Mouse (Mus musculus) C2C12 (cell line): ENCODE measurements around the gene Cmss1. TPM values are rescaled to one million over a fixed set of nuclear protein-coding genes. Genes with fewer than 3 reads are reported as not detected.

Experiments used
- H3K27me3 ChIP-seq: one replicate; pipeline ENCODE4 v1.6.1; 2011; ENCODE audit not compliant: control insufficient read depth, insufficient read depth, insufficient read length
- H3K36me3 ChIP-seq: one replicate; pipeline ENCODE4 v1.6.1; 2011; ENCODE audit not compliant: control insufficient read depth, insufficient read depth
- H3K4me3 ChIP-seq: one replicate; pipeline ENCODE4 v1.5.1; 2011; ENCODE audit warnings: mild to moderate bottlenecking, control low read depth; ENCODE audit not compliant: poor library complexity, insufficient read depth, severe bottlenecking
- H3K79me2 ChIP-seq: one replicate; pipeline ENCODE4 v1.6.1; 2011; ENCODE audit not compliant: control insufficient read depth, insufficient read depth
- H3K79me3 ChIP-seq: one replicate; pipeline ENCODE4 v1.6.1; 2011; ENCODE audit warnings: low read depth, control low read depth
- H3ac ChIP-seq: one replicate; pipeline ENCODE3; 2011; ENCODE audit warnings: low read depth; ENCODE audit not compliant: control insufficient read depth, insufficient read length
- CEBPB ChIP-seq: IDR thresholded peaks from one replicate; pipeline ENCODE4 v1.6.1; 2011; ENCODE audit warnings: low read depth, mild to moderate bottlenecking, control low read depth, moderate library complexity
- CTCF ChIP-seq: IDR thresholded peaks from one replicate; pipeline ENCODE4 v1.5.1; 2011; ENCODE audit not compliant: control insufficient read depth, insufficient read depth, insufficient read length
- FOSL1 ChIP-seq: IDR thresholded peaks from one replicate; pipeline ENCODE4 v1.8.0; 2011; ENCODE audit warnings: mild to moderate bottlenecking, low read length; ENCODE audit not compliant: poor library complexity, insufficient read depth, severe bottlenecking
- MAX ChIP-seq: IDR thresholded peaks from one replicate; pipeline ENCODE4 v1.6.1; 2011; ENCODE audit warnings: mild to moderate bottlenecking, control low read depth
- MYOD1 ChIP-seq: IDR thresholded peaks from one replicate; pipeline ENCODE4 v1.6.1; 2011; ENCODE audit warnings: low read depth; ENCODE audit not compliant: control insufficient read depth, insufficient read length
- MYOG ChIP-seq: IDR thresholded peaks from one replicate; pipeline ENCODE4 v1.6.1; 2011; ENCODE audit not compliant: control insufficient read depth, insufficient read length; ENCODE audit errors: extremely low read depth
- USF1 ChIP-seq: IDR thresholded peaks from one replicate; pipeline ENCODE4 v1.6.1; 2011; ENCODE audit warnings: low read depth, mild to moderate bottlenecking, control low read depth, moderate library complexity
- polyA plus RNA-seq: library from polyadenylated mRNA; unstranded; fragments of >200 nt; fragmentation: generic; extraction: Trizol; gene quantifications from one replicate; pipeline ENCODE4 v1.2.1, GENCODE M21; 2012; ENCODE audit warnings: missing spikeins

Cmss1 gene
- polyA plus RNA-seq, 1 experiment = 37.5 TPM

DNA sequence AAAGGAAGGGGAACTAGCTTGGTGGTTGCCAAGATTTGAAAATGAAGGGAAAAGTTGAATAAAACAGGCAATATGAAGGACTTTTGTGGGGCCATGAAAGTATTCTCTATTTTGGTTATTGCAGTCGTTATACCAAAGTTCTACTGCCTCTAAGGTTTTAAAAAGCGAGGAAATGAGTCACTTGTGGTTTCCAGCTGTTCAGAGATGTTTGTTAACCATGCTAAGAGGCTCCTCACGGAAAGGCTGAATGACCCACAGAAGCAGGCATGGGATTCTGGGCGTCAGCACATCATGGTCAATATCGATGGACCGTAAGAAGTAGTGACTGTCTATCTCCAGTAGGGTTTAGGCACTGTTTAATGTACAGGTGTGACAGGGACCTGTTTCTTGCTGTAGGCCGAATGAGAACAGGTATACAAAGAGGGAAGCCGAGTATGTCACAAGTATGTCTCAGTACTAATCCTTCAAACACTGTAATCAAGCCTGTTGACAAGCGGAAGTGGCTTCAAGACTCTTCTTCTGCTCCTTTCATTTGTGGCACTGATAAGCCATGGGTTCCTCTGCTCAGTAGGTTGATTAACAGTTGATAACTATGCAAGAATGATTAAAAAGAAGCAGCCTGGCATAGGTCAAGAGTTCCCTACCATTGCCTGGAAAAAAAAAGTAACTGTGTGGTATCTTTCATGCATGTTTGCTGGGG lies 227.9 kb downstream of the Cmss1 start:
- H3K4me3 ChIP-seq = no peak overlapping the region
- TF ChIP-seq CTCF (no peak), MAX (no peak), USF1 (no peak), CEBPB (no peak), MYOD1 (no peak), MYOG (no peak), FOSL1 (no peak)
- H3K36me3 ChIP-seq = no peaks in the 10 kb centered on the region
- H3K27me3 ChIP-seq = no peaks in the 10 kb centered on the region
- no peaks in the 10 kb centered on the region for H3K79me3 ChIP-seq
- no peak overlapping the region for H3ac ChIP-seq
- H3K79me2 ChIP-seq = no peaks in the 10 kb centered on the region

DNA sequence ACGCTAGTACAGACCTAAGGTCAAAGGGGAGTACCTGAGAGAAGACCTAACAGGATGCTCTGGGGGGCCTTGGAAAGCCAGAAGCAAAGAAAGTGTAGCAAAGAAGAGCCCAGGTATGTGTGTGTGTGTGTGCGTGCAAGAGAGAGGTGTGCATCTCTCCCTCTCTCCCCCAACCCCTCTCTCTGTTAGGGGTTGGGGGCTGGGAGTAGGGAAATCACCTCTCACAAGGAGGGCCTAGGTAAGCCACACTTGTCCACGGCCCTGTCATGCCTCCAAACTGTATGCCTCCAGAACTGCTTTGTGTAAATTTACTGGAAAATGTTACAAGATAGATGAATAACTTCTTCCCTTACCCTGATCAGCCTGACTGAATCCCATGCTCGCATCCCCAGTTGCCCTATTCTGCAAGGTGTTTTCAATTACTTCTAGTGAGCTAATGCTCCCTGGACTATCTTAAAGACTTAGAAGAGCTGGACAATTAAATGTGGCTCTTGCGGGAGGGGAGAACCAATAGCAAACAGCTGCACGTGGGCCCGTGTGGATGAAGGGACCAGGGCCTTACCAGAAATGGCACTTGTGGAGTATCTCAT lies 231.3 kb downstream of the Cmss1 start:
- H3ac ChIP-seq = no peak overlapping the region
- H3K4me3 ChIP-seq = no peak overlapping the region
- no peaks in the 10 kb centered on the region for H3K27me3 ChIP-seq
- TF ChIP-seq MYOD1 = no peak
- no peak for TF ChIP-seq USF1
- no peak for TF ChIP-seq CTCF
- TF ChIP-seq FOSL1 = no peak
- no peak for TF ChIP-seq MAX
- no peak for TF ChIP-seq MYOG
- no peak for TF ChIP-seq CEBPB
- no peaks in the 10 kb centered on the region for H3K79me3 ChIP-seq
- H3K79me2 ChIP-seq = no peaks in the 10 kb centered on the region
- no peaks in the 10 kb centered on the region for H3K36me3 ChIP-seq

DNA sequence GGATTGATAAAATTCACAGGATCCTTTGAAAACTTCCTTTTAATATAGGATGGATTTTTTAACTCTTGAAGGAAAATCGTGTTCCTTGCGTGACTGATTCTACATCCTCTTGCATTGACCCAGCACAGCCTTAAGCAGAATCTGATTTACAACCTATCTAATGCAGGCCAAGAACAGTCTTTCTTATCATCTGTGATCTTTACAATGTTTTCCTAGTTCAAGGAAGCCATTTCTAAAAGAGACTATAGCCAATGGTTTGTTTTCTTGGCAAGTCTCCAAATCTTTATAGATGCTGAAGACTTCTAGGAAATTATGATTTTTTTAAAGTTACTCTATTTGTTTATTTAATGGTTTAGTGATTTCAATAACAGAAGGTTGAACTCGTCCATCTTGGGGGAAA lies 234.5 kb downstream of the Cmss1 start:
- Histone ChIP-seq H3K4me3 (no peak overlapping the region), H3K36me3 (no peaks in the 10 kb centered on the region), H3K79me2 (no peaks in the 10 kb centered on the region), H3ac (no peak overlapping the region), H3K27me3 (no peaks in the 10 kb centered on the region), H3K79me3 (no peaks in the 10 kb centered on the region)
- TF ChIP-seq MYOD1 (no peak), USF1 (no peak), FOSL1 (no peak), MAX (no peak), CTCF (no peak), CEBPB (no peak), MYOG (no peak)

GRCm38 (mm10) chr16:57369846-57370496 lies 236.7 kb downstream of the Cmss1 start:
- no peaks in the 10 kb centered on the region for H3K79me3 ChIP-seq
- no peak overlapping the region for H3K4me3 ChIP-seq
- H3ac ChIP-seq = no peak overlapping the region
- no peaks in the 10 kb centered on the region for H3K79me2 ChIP-seq
- no peaks in the 10 kb centered on the region for H3K36me3 ChIP-seq
- H3K27me3 ChIP-seq = no peaks in the 10 kb centered on the region
- TF ChIP-seq CTCF (no peak), MYOD1 (no peak)

DNA sequence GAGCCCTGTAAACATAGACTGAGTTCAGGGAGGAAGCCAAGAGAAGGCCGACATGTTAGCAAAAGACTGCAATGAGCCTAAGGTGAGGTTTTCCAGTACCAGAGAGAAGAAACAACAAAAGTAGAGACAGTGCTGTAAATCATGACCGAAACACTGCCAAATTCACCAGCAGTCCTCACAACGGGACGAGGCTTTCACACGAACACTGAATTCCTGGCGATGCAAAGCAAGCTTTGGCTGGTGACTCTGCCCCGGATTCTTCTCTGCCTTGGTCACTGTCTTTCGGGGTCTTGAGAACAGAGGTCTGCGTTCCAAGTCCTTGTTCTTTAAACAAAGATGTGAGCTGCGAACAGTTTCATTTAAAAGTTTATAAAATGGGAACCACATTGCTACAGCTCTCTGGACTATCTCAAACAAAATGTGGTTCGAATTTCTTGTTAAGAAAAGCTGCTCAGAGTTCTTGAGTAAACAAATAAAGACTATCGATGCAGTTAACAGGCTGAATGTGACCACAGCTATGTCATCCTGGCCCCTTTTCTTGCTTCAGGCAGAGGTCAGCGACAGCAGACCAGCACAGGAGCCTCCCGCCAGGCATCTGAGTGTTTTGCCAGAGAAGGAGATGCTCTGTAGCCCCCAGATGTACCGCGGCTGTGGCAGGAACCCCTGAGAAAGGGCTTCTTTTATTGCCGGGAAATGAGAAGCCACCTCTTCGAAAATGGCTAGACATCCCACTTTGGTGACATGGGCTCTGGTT lies 239.5 kb downstream of the Cmss1 start:
- no peaks in the 10 kb centered on the region for H3K36me3 ChIP-seq
- TF ChIP-seq FOSL1 (no peak), USF1 (no peak), MYOD1 (no peak), MAX (no peak), MYOG (no peak), CTCF (no peak), CEBPB (no peak)
- no peaks in the 10 kb centered on the region for H3K79me3 ChIP-seq
- H3K27me3 ChIP-seq = no peaks in the 10 kb centered on the region
- no peaks in the 10 kb centered on the region for H3K79me2 ChIP-seq
- H3ac ChIP-seq = no peak overlapping the region
- no peak overlapping the region for H3K4me3 ChIP-seq
